Mouse (Mus musculus) ovary, postnatal 14 days (tissue): ENCODE data around the gene Cmtr1.

Source experiments
- DNase-seq: peaks from one replicate; pipeline ENCODE4 v3.0.0; 2022; ENCODE audit warnings: low spot score

Cmtr1 gene

GRCm38 (mm10) chr17:29732522-29732921 lies 72.1 kb downstream of the Cmtr1 start:
- no peak for DNase-seq

GRCm38 (mm10) chr17:29736448-29737014 lies 76.1 kb downstream of the Cmtr1 start:
- no peak for DNase-seq

GRCm38 (mm10) chr17:29737849-29738804 lies 77.7 kb downstream of the Cmtr1 start:
- no peak for DNase-seq

GRCm38 (mm10) chr17:29747466-29747865 lies 87.1 kb downstream of the Cmtr1 start:
- DNase-seq, result no peak

GRCm38 (mm10) chr17:29754510-29754909 lies 94.1 kb downstream of the Cmtr1 start:
- DNase-seq, result no peak
